Mouse (Mus musculus): ENCODE results near the gene Dmxl2. TPM values are rescaled to one million over a fixed set of nuclear protein-coding genes. Genes with fewer than 3 reads are reported as not detected.

Gene Dmxl2
- total and polyA plus RNA-seq, 2 experiments from 2014 or later = 4.8 to 26.6 TPM

DNA sequence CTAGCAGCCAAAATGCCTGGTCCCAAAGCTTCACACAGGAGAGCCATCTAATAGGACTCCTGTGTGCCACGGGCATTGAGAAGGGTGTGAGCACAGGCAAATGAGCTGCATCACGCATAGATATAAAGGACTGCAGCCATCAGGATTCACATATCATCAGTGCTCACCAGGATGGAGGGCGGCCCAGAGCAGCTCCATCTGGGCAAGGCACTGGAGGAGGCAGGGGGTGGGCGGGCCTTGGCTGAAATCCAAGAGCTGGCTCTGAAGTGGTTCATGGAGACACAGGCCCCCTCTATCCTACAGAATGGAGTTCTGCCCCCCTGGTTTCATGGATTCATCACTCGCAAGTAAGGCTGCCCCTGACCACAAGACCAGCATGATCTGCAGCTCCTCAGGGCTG lies 32.5 kb upstream of the Dmxl2 start:
- ATAC-seq (ENCODE audit: insufficient read depth, low read depth) = no peak
- Histone ChIP-seq H3K9me3 (replicated peaks; ENCODE audit: control insufficient read depth, low read length) (no peaks in the 10 kb centered on the region), H3K4me1 (ENCODE audit: control insufficient read depth, insufficient read depth) (no peaks in the 10 kb centered on the region), H3K27ac (ENCODE audit: low read depth) (no peak overlapping the region), H3K4me2 (ENCODE audit: low read depth, low read length) (no peak overlapping the region), H3K9ac (replicated peaks; ENCODE audit: low read depth, low read length) (no peak overlapping the region), H3K4me3 (ENCODE audit: low read depth, low read length) (no peak overlapping the region), H3K36me3 (replicated peaks; ENCODE audit: control insufficient read depth, insufficient read depth, low read length) (no peaks in the 10 kb centered on the region), H3K27me3 (ENCODE audit: control insufficient read depth, insufficient read depth, low read length) (no peaks in the 10 kb centered on the region)
- TF ChIP-seq EP300 (IDR thresholded peaks at IDR 0.05; ENCODE audit: low read depth) (no peak), CTCF (IDR thresholded peaks at IDR 0.05; ENCODE audit: low read depth) (no peak)
- no peak for DNase-seq (ENCODE audit: low spot score)
- 47% methylated on average over 5 of the region's 5 CpGs for WGBS

DNA sequence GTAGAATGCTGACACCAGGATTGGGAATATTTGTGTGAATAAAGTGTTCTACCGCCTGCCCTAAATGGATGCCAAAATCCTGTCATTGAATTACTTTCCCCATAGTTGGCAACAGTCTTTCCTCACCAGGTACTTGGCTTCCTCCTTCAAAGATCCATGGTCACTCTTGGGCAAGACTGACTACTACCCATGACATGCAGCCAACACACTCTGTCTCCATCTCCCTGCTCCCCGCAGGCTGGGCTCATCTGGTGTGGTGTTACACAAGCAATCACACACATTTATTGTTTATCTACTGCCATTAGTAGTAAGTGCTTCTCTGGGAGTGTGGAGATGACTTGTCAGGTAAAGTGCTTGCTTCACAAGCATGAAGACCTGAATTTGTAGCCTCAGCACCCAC lies 31.5 kb upstream of the Dmxl2 start:
- no peaks in the 10 kb centered on the region for H3K9me3 ChIP-seq (replicated peaks; ENCODE audit: control insufficient read depth, low read length)
- no peak overlapping the region for H3K4me3 ChIP-seq (ENCODE audit: low read depth, low read length)
- ATAC-seq (ENCODE audit: insufficient read depth, low read depth) (no peak), DNase-seq (ENCODE audit: low spot score) (no peak)
- WGBS = 86% methylated on average over 2 of the region's 2 CpGs
- no peak for TF ChIP-seq EP300 (IDR thresholded peaks at IDR 0.05; ENCODE audit: low read depth)
- no peak for TF ChIP-seq CTCF (IDR thresholded peaks at IDR 0.05; ENCODE audit: low read depth)
- no peaks in the 10 kb centered on the region for H3K4me1 ChIP-seq (ENCODE audit: control insufficient read depth, insufficient read depth)
- H3K4me2 ChIP-seq (ENCODE audit: low read depth, low read length) = no peak overlapping the region
- H3K27me3 ChIP-seq (ENCODE audit: control insufficient read depth, insufficient read depth, low read length) = no peaks in the 10 kb centered on the region
- H3K9ac ChIP-seq (replicated peaks; ENCODE audit: low read depth, low read length) = no peak overlapping the region
- no peaks in the 10 kb centered on the region for H3K36me3 ChIP-seq (replicated peaks; ENCODE audit: control insufficient read depth, insufficient read depth, low read length)
- H3K27ac ChIP-seq (ENCODE audit: low read depth) = no peak overlapping the region

DNA sequence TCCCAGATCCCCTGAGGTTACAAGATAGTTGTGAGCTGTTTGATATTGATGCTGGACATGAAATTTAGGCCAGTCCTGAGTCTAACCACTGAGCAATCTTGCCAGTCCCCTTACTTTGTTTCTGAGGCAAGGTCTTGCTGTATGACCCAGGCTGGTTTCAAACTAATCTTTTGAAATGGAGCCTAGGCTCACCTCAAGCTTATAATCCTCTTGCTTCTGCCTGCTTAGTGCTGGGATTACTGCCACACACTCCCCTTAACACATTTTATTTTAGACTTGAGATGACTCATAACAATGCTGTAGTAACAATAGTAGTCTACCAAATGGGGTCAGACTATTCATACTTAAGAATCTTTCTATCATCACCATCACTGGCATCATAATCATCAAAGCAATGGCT lies 30.0 kb upstream of the Dmxl2 start:
- TF ChIP-seq CTCF (IDR thresholded peaks at IDR 0.05; ENCODE audit: low read depth) (no peak), EP300 (IDR thresholded peaks at IDR 0.05; ENCODE audit: low read depth) (no peak)
- ATAC-seq (ENCODE audit: insufficient read depth, low read depth) (no peak), DNase-seq (ENCODE audit: low spot score) (no peak)
- no peak overlapping the region for H3K9ac ChIP-seq (replicated peaks; ENCODE audit: low read depth, low read length)
- no peaks in the 10 kb centered on the region for H3K27me3 ChIP-seq (ENCODE audit: control insufficient read depth, insufficient read depth, low read length)
- no peak overlapping the region for H3K4me2 ChIP-seq (ENCODE audit: low read depth, low read length)
- H3K4me1 ChIP-seq (ENCODE audit: control insufficient read depth, insufficient read depth) = no peaks in the 10 kb centered on the region
- no peak overlapping the region for H3K27ac ChIP-seq (ENCODE audit: low read depth)
- H3K9me3 ChIP-seq (replicated peaks; ENCODE audit: control insufficient read depth, low read length) = no peaks in the 10 kb centered on the region
- no peaks in the 10 kb centered on the region for H3K36me3 ChIP-seq (replicated peaks; ENCODE audit: control insufficient read depth, insufficient read depth, low read length)
- no peak overlapping the region for H3K4me3 ChIP-seq (ENCODE audit: low read depth, low read length)

DNA sequence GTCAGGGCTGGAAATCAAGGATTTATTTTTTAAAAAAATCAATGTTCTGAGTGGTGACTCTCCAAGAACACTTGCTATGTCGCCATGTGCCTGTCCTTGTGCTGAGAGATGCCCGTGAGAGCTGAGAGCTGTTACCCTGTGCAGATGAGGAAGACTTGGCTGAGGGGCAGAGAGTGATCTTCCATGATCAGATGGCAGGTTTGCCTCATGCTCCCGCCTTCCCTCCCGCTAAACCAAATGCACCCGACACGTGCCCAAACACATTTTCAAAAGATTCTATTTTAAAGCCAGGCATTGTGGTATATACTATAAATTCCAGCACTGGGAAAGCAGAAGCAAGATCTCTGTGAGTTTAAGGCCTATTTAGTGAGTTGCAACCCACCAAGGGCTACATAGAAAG lies 29.4 kb upstream of the Dmxl2 start:
- ATAC-seq (ENCODE audit: insufficient read depth, low read depth) = no peak
- no peak overlapping the region for H3K4me3 ChIP-seq (ENCODE audit: low read depth, low read length)
- no peaks in the 10 kb centered on the region for H3K4me1 ChIP-seq (ENCODE audit: control insufficient read depth, insufficient read depth)

DNA sequence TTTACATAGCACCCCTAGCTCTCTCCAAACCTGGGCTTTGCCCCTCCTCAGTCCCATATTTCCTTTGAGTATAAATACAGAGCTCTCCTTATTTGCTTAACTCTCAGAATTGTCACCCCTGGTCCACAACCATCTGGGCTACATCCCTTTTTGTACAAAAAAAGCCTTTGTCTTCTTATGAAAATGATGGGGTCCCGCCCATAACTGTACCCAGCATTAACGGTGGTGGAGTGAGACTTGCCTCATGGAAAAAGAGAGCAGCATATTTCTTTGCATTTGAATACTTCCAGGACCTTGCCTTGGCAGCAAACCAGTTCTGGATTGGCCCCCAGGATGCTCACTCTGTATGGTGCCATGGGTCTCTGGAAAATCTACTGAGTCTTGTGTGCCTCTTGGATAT lies 28.5 kb upstream of the Dmxl2 start:
- no peak overlapping the region for H3K9ac ChIP-seq (replicated peaks; ENCODE audit: low read depth, low read length)
- no peaks in the 10 kb centered on the region for H3K9me3 ChIP-seq (replicated peaks; ENCODE audit: control insufficient read depth, low read length)
- H3K36me3 ChIP-seq (replicated peaks; ENCODE audit: control insufficient read depth, insufficient read depth, low read length) = no peaks in the 10 kb centered on the region
- H3K4me2 ChIP-seq (ENCODE audit: low read depth, low read length) = no peak overlapping the region
- WGBS = 73% methylated on average over 2 of the region's 2 CpGs
- DNase-seq (ENCODE audit: low spot score) = no peak
- H3K27ac ChIP-seq (ENCODE audit: low read depth) = no peak overlapping the region
- TF ChIP-seq CTCF (IDR thresholded peaks at IDR 0.05; ENCODE audit: low read depth) (no peak), EP300 (IDR thresholded peaks at IDR 0.05; ENCODE audit: low read depth) (no peak)
- H3K4me1 ChIP-seq (ENCODE audit: control insufficient read depth, insufficient read depth) = no peaks in the 10 kb centered on the region
- no peaks in the 10 kb centered on the region for H3K27me3 ChIP-seq (ENCODE audit: control insufficient read depth, insufficient read depth, low read length)
- no peak overlapping the region for H3K4me3 ChIP-seq (ENCODE audit: low read depth, low read length)
- no peak for ATAC-seq (ENCODE audit: insufficient read depth, low read depth)

More for the DNA sequence above, 29.4 kb upstream of the Dmxl2 start:
- no peak for DNase-seq (ENCODE audit: low spot score)
- no peak overlapping the region for H3K4me2 ChIP-seq (ENCODE audit: low read depth, low read length)
- no peaks in the 10 kb centered on the region for H3K27me3 ChIP-seq (ENCODE audit: control insufficient read depth, insufficient read depth, low read length)
- no peaks in the 10 kb centered on the region for H3K9me3 ChIP-seq (replicated peaks; ENCODE audit: control insufficient read depth, low read length)
- no peaks in the 10 kb centered on the region for H3K36me3 ChIP-seq (replicated peaks; ENCODE audit: control insufficient read depth, insufficient read depth, low read length)
- no peak for TF ChIP-seq CTCF (IDR thresholded peaks at IDR 0.05; ENCODE audit: low read depth)
- TF ChIP-seq EP300 (IDR thresholded peaks at IDR 0.05; ENCODE audit: low read depth) = no peak
- no peak overlapping the region for H3K9ac ChIP-seq (replicated peaks; ENCODE audit: low read depth, low read length)
- H3K27ac ChIP-seq (ENCODE audit: low read depth) = no peak overlapping the region
- 83% methylated on average over 6 of the region's 6 CpGs for WGBS

DNA sequence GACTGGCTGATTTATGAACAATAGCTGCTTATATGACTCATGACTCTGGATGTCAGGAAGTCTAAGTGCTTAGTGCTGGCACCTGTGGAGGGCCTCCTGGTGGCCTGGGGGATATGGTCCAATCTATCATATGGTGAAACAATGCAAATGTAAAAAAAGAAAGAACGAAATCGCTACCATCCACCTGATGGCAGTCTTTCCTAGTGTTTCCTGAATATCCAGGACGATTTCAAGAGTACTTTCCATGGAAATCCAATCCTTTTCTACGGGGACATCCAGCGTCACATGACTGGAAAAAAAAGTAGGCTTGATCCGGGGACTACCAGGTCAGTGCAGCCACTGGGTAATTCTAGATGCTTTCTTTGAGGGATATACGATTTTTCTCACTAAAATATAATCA lies 26.3 kb upstream of the Dmxl2 start:
- no peak overlapping the region for H3K4me3 ChIP-seq (ENCODE audit: low read depth, low read length)
- ATAC-seq (ENCODE audit: insufficient read depth, low read depth) (no peak), DNase-seq (ENCODE audit: low spot score) (no peak)
- no peaks in the 10 kb centered on the region for H3K27me3 ChIP-seq (ENCODE audit: control insufficient read depth, insufficient read depth, low read length)
- H3K4me2 ChIP-seq (ENCODE audit: low read depth, low read length) = no peak overlapping the region
- no peaks in the 10 kb centered on the region for H3K4me1 ChIP-seq (ENCODE audit: control insufficient read depth, insufficient read depth)
- H3K27ac ChIP-seq (ENCODE audit: low read depth) = no peak overlapping the region
- H3K9ac ChIP-seq (replicated peaks; ENCODE audit: low read depth, low read length) = no peak overlapping the region
- no peaks in the 10 kb centered on the region for H3K36me3 ChIP-seq (replicated peaks; ENCODE audit: control insufficient read depth, insufficient read depth, low read length)
- WGBS = 57% methylated on average over 7 of the region's 7 CpGs
- no peak for TF ChIP-seq CTCF (IDR thresholded peaks at IDR 0.05; ENCODE audit: low read depth)
- no peak for TF ChIP-seq EP300 (IDR thresholded peaks at IDR 0.05; ENCODE audit: low read depth)
- H3K9me3 ChIP-seq (replicated peaks; ENCODE audit: control insufficient read depth, low read length) = no peaks in the 10 kb centered on the region

Measured in heart, postnatal 0 days (tissue).